Mouse (Mus musculus) brown adipose tissue, adult 24 weeks (tissue): ENCODE measurements around the gene Nup205. TPM values are rescaled to one million over a fixed set of nuclear protein-coding genes. Genes with fewer than 3 reads are reported as not detected.
"Not testable (repeated sequence)": the region's sequence is repeated elsewhere in the genome, so short reads cannot be mapped to it uniquely, and the experiment has no call there.

Experiments used
- H3K27ac ChIP-seq: fragments of 200-500 bp; replicated peaks from 2 replicates; pipeline ENCODE4 v1.5.1; 2012; ENCODE audit warnings: low read depth, mild to moderate bottlenecking, low read length
- H3K4me1 ChIP-seq: fragments of 200-500 bp; 2 replicates; pipeline ENCODE4 v1.6.1; 2012; ENCODE audit warnings: low read length, mixed read lengths; ENCODE audit not compliant: control insufficient read depth, insufficient read depth, insufficient read length
- H3K4me3 ChIP-seq: fragments of 200-500 bp; 2 replicates; pipeline ENCODE4 v1.5.1; 2012; ENCODE audit warnings: low read depth, mild to moderate bottlenecking, low read length, moderate library complexity; ENCODE audit not compliant: insufficient read depth
- polyA plus RNA-seq: library from polyadenylated mRNA; stranded (reverse); fragments of >200 nt; gene quantifications from 2 replicates; pipeline ENCODE4 v1.2.4, GENCODE M21; 2012; ENCODE audit not compliant: missing spikeins, insufficient read depth, insufficient read length

The Nup205 gene
- 13.7 and 19.7 TPM in 2 replicates for polyA plus RNA-seq

- H3K4me3 ChIP-seq: peak within 1 kb of the TSS; percentile 84
- no peaks in the 10 kb centered on the region for H3K4me1 ChIP-seq
- peak within 1 kb of the TSS; percentile 98 for H3K27ac ChIP-seq
These were observed at the start of gene Nup205 for GRCm38 (mm10) chr6:35176979-35177649. Gene Nup205, plus strand, starts transcription at chr6:35177421.

DNA sequence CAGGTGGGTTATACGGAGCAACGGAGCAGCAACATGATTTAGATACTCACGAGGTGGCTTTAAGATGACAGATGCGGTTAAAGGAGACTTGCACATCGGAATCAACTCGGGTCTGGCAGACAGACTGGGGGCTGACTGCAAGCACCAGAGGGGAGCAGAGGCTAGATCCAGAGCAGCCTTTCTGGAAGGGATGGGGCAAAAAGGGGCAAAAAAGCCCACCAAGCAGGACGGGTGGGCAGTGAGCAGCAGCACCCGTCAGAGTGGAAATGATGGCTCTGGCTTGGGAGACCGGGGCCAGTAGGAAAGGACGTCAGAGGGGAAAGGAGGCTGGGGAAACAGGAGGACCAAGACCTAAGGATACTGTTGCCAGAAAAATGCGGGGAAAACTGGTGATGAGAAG, 44.4 kb upstream of the Nup205 start:
- H3K4me1 ChIP-seq: peaks cover 6% of the 10 kb centered on the region; the same call in 1 of the 2 replicates
- peak overlapping the region; percentile 1; the same call in 1 of the 2 replicates for H3K27ac ChIP-seq
- peak overlapping the region; percentile 96 for H3K4me3 ChIP-seq

DNA sequence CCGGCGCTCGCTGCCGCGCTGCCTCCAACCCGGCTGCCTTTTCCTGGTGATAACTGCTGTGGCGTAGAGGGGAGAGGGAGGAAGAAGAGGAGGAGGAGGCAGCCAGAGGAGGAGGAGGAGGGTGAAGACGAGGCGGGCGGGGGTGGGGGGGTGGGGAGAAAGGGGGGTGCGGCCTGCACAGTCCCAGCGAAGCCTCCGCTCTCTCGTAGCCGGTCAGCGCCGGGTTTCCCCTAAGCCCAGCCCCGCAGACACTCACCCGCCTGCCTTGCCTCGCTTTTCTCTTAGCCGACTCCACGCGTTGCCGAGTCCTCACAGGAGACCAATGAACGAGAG, 44.0 kb upstream of the Nup205 start:
- peak overlapping the region; percentile 96 for H3K4me3 ChIP-seq
- peaks cover 6% of the 10 kb centered on the region; the same call in 1 of the 2 replicates for H3K4me1 ChIP-seq
- peak overlapping the region; percentile 92 for H3K27ac ChIP-seq

- Histone ChIP-seq H3K27ac (peak within 1 kb of the TSS; percentile 92), H3K4me1 (peaks cover 6% of the 10 kb centered on the region; the same call in 1 of the 2 replicates), H3K4me3 (peak within 1 kb of the TSS; percentile 96)
These were observed 43.4 kb upstream of the Nup205 start, which contains the start of gene Cnot4 for GRCm38 (mm10) chr6:35133579-35134488. Gene Cnot4, minus strand, starts transcription at chr6:35133724.

DNA sequence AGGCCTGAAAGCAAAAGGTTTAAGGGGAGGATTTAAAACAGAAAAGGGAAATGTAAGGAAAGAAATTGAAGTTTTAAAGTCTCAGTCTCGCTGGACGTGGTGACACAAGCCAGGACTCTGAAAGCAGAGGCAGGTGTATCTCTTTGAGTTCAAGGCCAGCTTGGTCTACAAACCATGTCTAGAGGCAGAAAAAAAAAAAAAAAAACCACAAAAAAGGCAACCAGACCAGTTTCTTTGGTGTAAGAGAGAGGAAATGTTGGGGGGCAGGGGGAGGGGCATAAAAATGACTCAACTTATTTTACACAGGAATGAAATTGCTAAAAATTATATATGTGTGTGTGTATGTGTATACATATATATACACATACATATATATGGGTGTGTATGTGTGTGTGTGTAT, 42.4 kb upstream of the Nup205 start:
- peaks cover 6% of the 10 kb centered on the region; the same call in 1 of the 2 replicates for H3K4me1 ChIP-seq
- H3K4me3 ChIP-seq: peak overlapping the region; percentile 77; the same call in 1 of the 2 replicates
- H3K27ac ChIP-seq: no peak overlapping the region

- Histone ChIP-seq H3K4me3 (no peak overlapping the region), H3K27ac (no peak overlapping the region)
These were observed 36.9 kb upstream of the Nup205 start for GRCm38 (mm10) chr6:35140351-35140750.

GRCm38 (mm10) chr6:35145569-35145968, 31.7 kb upstream of the Nup205 start:
- H3K4me1 ChIP-seq: no peaks in the 10 kb centered on the region
- no peak overlapping the region for H3K4me3 ChIP-seq
- no peak overlapping the region for H3K27ac ChIP-seq

More at GRCm38 (mm10) chr6:35140351-35140750, 36.9 kb upstream of the Nup205 start:
- no peaks in the 10 kb centered on the region for H3K4me1 ChIP-seq

DNA sequence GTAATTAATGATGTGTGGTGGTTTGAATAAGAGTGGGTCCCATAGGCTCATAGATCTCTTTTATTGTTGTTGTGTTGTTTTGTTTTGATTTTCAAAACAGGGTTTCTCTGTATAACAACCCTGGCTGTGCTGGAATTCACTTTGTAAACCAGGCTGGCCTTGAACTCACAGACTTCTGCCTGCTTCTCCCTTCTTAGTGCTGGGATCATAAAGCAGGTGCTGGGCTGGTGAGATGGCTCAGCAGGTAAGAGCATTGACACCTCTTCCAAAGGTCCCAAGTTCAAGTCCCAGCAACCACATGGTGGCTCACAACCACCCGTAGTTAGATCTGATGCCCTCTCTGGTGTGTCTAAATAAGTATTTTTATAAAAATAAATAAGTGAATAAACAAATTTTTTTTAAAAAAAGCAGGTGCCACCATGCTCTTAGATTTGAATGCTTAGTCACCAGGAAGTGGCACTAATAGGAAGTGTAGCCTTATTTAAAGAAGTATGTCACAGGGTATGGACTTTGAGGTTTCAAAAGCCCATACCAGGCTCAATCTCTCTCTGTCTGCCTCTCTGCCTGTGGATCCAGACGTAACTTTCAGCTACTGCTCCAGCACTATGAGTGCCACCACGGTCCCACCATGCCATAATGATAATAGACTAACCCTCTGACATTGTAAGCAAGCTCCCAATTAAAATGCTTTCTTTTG, 29.3 kb upstream of the Nup205 start:
- Histone ChIP-seq H3K4me1 (no peaks in the 10 kb centered on the region), H3K4me3 (no peak overlapping the region), H3K27ac (no peak overlapping the region)

GRCm38 (mm10) chr6:35154540-35154939, 22.7 kb upstream of the Nup205 start:
- H3K27ac ChIP-seq: no peak overlapping the region
- H3K4me1 ChIP-seq: no peaks in the 10 kb centered on the region
- H3K4me3 ChIP-seq: no peak overlapping the region

DNA sequence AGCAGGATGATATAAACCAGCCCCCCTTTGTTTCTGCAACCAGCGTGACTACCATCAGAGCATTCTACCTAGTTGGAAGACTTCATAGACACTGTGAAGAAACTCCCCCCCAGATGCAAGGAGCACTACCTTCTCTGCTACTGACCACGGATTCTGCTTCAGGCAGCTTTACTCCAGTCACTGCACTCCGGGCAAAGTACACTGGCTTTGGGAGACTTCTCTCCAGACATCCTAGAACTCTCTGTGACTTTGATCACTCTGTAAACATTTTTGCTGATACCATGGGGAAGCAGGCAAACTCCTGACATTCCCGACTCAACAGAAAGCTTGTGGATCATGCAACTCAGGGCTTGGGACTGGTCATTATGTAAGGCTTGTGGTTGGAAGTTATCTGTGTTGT, 8.0 kb upstream of the Nup205 start:
- Histone ChIP-seq H3K4me1 (peaks cover 3% of the 10 kb centered on the region; the same call in 1 of the 2 replicates), H3K27ac (peak overlapping the region; percentile 40; the same call in 1 of the 2 replicates), H3K4me3 (no peak overlapping the region)

DNA sequence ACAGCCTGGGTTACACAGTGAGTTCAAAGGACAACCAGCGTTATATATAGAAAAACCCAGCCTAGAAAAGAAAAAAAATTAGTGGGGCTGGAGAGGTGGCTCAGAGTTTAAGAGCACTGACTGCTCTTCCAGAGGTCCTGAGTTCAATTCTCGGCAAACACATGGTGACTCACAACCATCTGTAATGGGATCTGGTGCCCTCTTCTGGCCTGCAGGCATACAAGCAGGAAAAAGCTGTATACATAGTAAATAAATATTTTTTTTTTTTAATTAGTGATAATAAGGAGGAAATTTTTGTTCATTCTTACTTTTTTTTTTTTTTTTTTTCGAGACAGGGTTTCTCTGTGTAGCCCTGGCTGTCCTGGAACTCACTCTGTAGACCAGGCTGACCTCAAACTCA, 5.2 kb upstream of the Nup205 start:
- H3K4me3 ChIP-seq, H3K27ac ChIP-seq, H3K4me1 ChIP-seq: not testable (repeated sequence)

DNA sequence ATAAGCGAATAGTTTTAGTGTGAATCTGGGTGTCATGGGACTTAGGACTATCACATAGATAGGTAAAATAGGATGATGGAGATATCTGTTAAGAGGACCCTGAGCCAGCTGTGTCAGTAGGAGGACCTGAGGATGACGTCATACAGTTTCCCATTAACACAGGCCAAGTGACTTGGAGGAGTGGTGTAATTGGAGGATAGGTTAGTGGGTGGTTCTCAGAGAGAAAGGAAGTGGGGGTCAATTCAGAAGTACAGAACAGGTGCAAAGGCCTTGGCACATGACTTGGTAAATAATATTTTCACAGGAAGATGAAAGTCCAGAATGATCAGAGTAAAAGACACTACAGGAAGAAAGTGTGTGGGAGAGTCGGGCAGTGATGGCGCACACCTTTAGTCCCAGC, 4.0 kb upstream of the Nup205 start:
- H3K27ac ChIP-seq: no peak overlapping the region
- no peaks in the 10 kb centered on the region; the same call in 1 of the 2 replicates for H3K4me1 ChIP-seq
- H3K4me3 ChIP-seq: no peak overlapping the region

- Histone ChIP-seq H3K4me3 (peak overlapping the region; percentile 84), H3K27ac (no peak overlapping the region), H3K4me1 (no peaks in the 10 kb centered on the region)
These were observed 540 bp downstream of the Nup205 start for GRCm38 (mm10) chr6:35177650-35178272.

- not testable (repeated sequence) for H3K4me3 ChIP-seq, H3K27ac ChIP-seq, H3K4me1 ChIP-seq
These were observed 2.1 kb downstream of the Nup205 start for GRCm38 (mm10) chr6:35179299-35179698.
